Mouse (Mus musculus) limb, embryonic 13.5 days (tissue): ENCODE results near the gene Lurap1. TPM values are rescaled to one million over a fixed set of nuclear protein-coding genes. Genes with fewer than 3 reads are reported as not detected.

Source experiments
- ATAC-seq: fragments of 200-750 bp; cut with Nextera tagmentation; 2 replicates; pipeline ENCODE4 v1.8.0; 2017; ENCODE audit warnings: low read depth, moderate number of reproducible peaks, moderate TSS enrichment; ENCODE audit not compliant: low FRiP score
- H3K27ac ChIP-seq: fragments of 300-500 bp; sonication (generic); 2 replicates; pipeline ENCODE4 v1.5.1; 2015; ENCODE audit warnings: inconsistent platforms, mild to moderate bottlenecking, moderate library complexity
- H3K27me3 ChIP-seq: fragments of 300-500 bp; sonication (generic); 2 replicates; pipeline ENCODE4 v1.6.1; 2015; ENCODE audit warnings: mild to moderate bottlenecking, inconsistent platforms
- H3K36me3 ChIP-seq: fragments of 300-500 bp; sonication (generic); 2 replicates; pipeline ENCODE4 v1.6.1; 2015; ENCODE audit warnings: inconsistent platforms, mild to moderate bottlenecking, moderate library complexity
- H3K4me1 ChIP-seq: fragments of 300-500 bp; sonication (generic); 2 replicates; pipeline ENCODE4 v1.6.1; 2015; ENCODE audit warnings: inconsistent platforms
- H3K4me2 ChIP-seq: fragments of 300-500 bp; sonication (generic); replicated peaks from 2 replicates; pipeline ENCODE4 v1.6.1; 2015; ENCODE audit warnings: inconsistent platforms, mild to moderate bottlenecking, moderate library complexity
- H3K4me3 ChIP-seq: fragments of 300-500 bp; sonication (generic); 2 replicates; pipeline ENCODE4 v1.5.1; 2015; ENCODE audit warnings: moderate library complexity, mild to moderate bottlenecking, inconsistent platforms
- H3K9ac ChIP-seq: fragments of 300-500 bp; sonication (generic); 2 replicates; pipeline ENCODE4 v1.6.1; 2015; ENCODE audit warnings: mild to moderate bottlenecking, inconsistent platforms
- H3K9me3 ChIP-seq: fragments of 300-500 bp; sonication (generic); 2 replicates; pipeline ENCODE4 v1.6.1; 2016; ENCODE audit warnings: inconsistent platforms
- WGBS: fragments of 180-500 bp; shearing (Covaris S2); methylation state at CpG from one replicate; pipeline ENCODE4 v1.1.7; 2015; 5-methylcytosine and 5-hydroxymethylcytosine counted together
- polyA plus RNA-seq: library from polyadenylated mRNA; unstranded; fragments of >200 nt; fragmentation: Nextera tagmentation; extraction: Ambion mirVana; gene quantifications from 2 replicates; pipeline ENCODE4 v1.2.1, GENCODE M21; 2015

The Lurap1 gene
- polyA plus RNA-seq, 1 experiment from 2014 or later = 2.6 TPM

DNA sequence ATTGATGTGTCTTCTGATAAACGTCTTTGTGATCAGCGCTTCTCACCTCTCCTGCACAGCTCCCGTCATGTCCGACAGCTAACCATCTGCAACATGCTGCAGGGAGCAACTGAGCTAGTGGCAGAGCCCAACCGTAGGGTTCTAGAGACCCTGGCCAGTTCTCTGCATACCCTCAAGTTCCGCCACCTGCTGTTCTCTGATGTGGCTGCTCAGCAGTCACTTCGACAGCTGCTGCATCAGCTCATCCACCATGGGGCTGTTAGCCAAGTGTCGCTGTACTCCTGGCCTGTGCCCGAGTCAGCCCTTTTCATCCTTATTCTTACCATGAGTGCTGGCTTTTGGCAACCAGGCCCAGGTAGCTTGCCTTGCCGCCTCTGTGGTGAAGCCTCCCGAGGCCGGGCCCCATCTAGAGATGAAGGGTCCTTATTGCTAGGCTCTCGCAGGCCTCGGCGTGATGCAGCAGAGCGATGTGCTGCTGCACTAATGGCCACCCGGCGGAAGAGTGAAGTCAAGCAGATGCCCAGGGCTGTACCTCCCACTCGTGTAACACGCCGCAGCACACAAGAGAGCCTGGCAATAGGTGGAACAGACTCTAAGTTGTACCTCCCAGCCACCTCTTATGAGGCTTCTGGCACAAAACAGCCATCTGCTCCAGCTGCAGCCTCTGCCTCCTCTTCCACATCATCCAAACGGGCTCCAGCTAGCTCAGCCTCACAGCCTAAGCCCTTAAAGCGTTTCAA is 62.5 kb downstream of the Lurap1 start:
- Histone ChIP-seq H3K4me1 (no peaks in the 10 kb centered on the region), H3K4me3 (no peak overlapping the region), H3K27ac (no peak overlapping the region), H3K27me3 (no peaks in the 10 kb centered on the region), H3K9me3 (no peaks in the 10 kb centered on the region), H3K36me3 (peaks cover 95% of the 10 kb centered on the region), H3K9ac (no peak overlapping the region), H3K4me2 (no peak overlapping the region)
- 87% methylated on average over 23 of the region's 23 CpGs for WGBS
- ATAC-seq = no peak; the same call in 1 of the 2 replicates

Other genes with a start within 250 kb of the Lurap1 start
- gene Dmbx1, start 211.4 kb downstream of the Lurap1 start, polyA plus RNA-seq = 0.18 TPM in 1 of 2 replicates, not detected in the other
- gene Faah, start 133.4 kb downstream of the Lurap1 start, polyA plus RNA-seq = 0.61 and 0.75 TPM in 2 replicates
- 19.8 and 20.0 TPM in 2 replicates for gene Nsun4, start 97.5 kb downstream of the Lurap1 start, polyA plus RNA-seq
- 456 and 481 TPM in 2 replicates for gene Uqcrh, start 76.3 kb downstream of the Lurap1 start, polyA plus RNA-seq
- 83.1 and 86.8 TPM in 2 replicates for gene Lrrc41, start 76.1 kb downstream of the Lurap1 start, polyA plus RNA-seq
- gene Rad54l, start 27.6 kb downstream of the Lurap1 start, polyA plus RNA-seq = 38.0 TPM in 2 replicates
- 63.4 and 69.0 TPM in 2 replicates for gene Pomgnt1, start 27.5 kb downstream of the Lurap1 start, polyA plus RNA-seq
- 0.10 TPM in 1 of 2 replicates, not detected in the other for gene Tspan1, start 16.3 kb upstream of the Lurap1 start, polyA plus RNA-seq
- gene 1700042G07Rik, start 22.0 kb upstream of the Lurap1 start, polyA plus RNA-seq = not detected in 2 replicates
- gene Gm49337, start 22.0 kb upstream of the Lurap1 start, polyA plus RNA-seq = not detected in 2 replicates
- gene Pik3r3, start 70.3 kb upstream of the Lurap1 start, polyA plus RNA-seq = 25.3 and 27.9 TPM in 2 replicates